Mouse (Mus musculus): Measurements from ENCODE around the gene Zfp143.

- TF ChIP-seq CTCF (IDR thresholded peaks at IDR 0.05; ENCODE audit: insufficient read depth, low read length) (no peak), POLR2A (IDR thresholded peaks at IDR 0.05; ENCODE audit: borderline replicate concordance, extremely low read depth, low read depth, low read length) (no peak)
Measured at GRCm38 (mm10) chr7:110097106-110097793, 36.2 kb downstream of the Zfp143 start.
